Mouse (Mus musculus) forebrain, postnatal 0 days (tissue): ENCODE results near the gene Tmem206. TPM values are rescaled to one million over a fixed set of nuclear protein-coding genes. Genes with fewer than 3 reads are reported as not detected.

ENCODE experiments used
- ATAC-seq: fragments of 200-750 bp; cut with Nextera tagmentation; 2 replicates; pipeline ENCODE4 v1.8.0; 2017; ENCODE audit warnings: mild to moderate bottlenecking, moderate library complexity
- DNase-seq: peaks from one replicate; pipeline ENCODE4 v3.0.0-alpha.2; 2015
- H3K27ac ChIP-seq: fragments of 300-500 bp; sonication (generic); 2 replicates; pipeline ENCODE4 v1.5.1; 2014; ENCODE audit warnings: low read depth, mild to moderate bottlenecking, antibody characterized with exemption, low read length, moderate library complexity, mixed read lengths
- H3K27me3 ChIP-seq: fragments of 300-500 bp; sonication (generic); 2 replicates; pipeline ENCODE4 v1.6.1; 2014; ENCODE audit warnings: mild to moderate bottlenecking, low read length, mixed read lengths; ENCODE audit not compliant: insufficient read depth
- H3K36me3 ChIP-seq: fragments of 300-500 bp; sonication (generic); 2 replicates; pipeline ENCODE4 v1.6.1; 2014; ENCODE audit warnings: mild to moderate bottlenecking, moderate library complexity; ENCODE audit not compliant: insufficient read depth
- H3K4me1 ChIP-seq: fragments of 300-500 bp; sonication (generic); 2 replicates; pipeline ENCODE4 v1.6.1; 2014; ENCODE audit warnings: antibody characterized with exemption; ENCODE audit not compliant: insufficient read depth
- H3K4me2 ChIP-seq: fragments of 300-500 bp; sonication (generic); 2 replicates; pipeline ENCODE4 v1.6.1; 2014; ENCODE audit warnings: low read depth, mild to moderate bottlenecking, moderate library complexity
- H3K4me3 ChIP-seq: fragments of 300-500 bp; sonication (generic); 2 replicates; pipeline ENCODE4 v1.5.1; 2014; ENCODE audit warnings: low read depth, low read length, mixed read lengths
- H3K9ac ChIP-seq: fragments of 300-500 bp; sonication (generic); 2 replicates; pipeline ENCODE4 v1.6.1; 2014; ENCODE audit warnings: mild to moderate bottlenecking
- H3K9me3 ChIP-seq: fragments of 300-500 bp; sonication (generic); 2 replicates; pipeline ENCODE4 v1.6.1; 2016; ENCODE audit warnings: low read length
- CTCF ChIP-seq: sonication (generic); IDR thresholded peaks from 2 replicates; pipeline ENCODE4 v1.5.1; 2016; ENCODE audit warnings: antibody characterized with exemption, control low read depth, low read depth
- WGBS: fragments of 180-500 bp; shearing (Covaris S2); extraction: QIAGEN DNeasy Blood & Tissue Kit; methylation state at CpG from one replicate; pipeline ENCODE4 v1.1.7; 2014; 5-methylcytosine and 5-hydroxymethylcytosine counted together
- polyA plus RNA-seq: library from polyadenylated mRNA; unstranded; fragments of >200 nt; fragmentation: Nextera tagmentation; extraction: Ambion mirVana; gene quantifications from 2 replicates; pipeline ENCODE4 v1.2.1, GENCODE M21; 2015
- total RNA-seq: library from RNA; depleted of rRNA; stranded (reverse); fragments of >200 nt; gene quantifications from 2 replicates; pipeline ENCODE4 v1.2.3, GENCODE M21; 2014

The Tmem206 gene
- total and polyA plus RNA-seq, 2 experiments from 2014 or later, result 28.3 to 30.8 TPM

DNA sequence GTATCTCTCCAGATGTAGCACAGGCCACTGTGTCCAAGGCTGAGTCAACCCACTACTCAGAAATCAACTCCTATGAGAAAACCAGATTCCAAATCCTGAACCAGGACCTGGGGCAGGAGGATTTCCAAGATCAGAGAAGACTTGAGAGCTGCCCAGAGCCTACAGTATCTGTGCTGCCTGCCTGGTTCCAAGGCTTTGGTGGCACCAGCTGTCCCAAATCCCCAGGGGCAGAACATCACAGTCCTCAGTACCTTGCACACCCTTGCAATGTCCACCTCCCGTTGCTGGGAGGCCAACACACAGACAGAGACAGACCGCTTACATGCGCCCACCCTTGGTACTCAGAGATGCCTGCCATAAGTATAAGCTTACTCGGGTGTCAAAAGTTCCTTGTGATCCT is 27.4 kb upstream of the Tmem206 start:
- 88% methylated on average over 4 of the region's 4 CpGs for WGBS
- no peak for DNase-seq

DNA sequence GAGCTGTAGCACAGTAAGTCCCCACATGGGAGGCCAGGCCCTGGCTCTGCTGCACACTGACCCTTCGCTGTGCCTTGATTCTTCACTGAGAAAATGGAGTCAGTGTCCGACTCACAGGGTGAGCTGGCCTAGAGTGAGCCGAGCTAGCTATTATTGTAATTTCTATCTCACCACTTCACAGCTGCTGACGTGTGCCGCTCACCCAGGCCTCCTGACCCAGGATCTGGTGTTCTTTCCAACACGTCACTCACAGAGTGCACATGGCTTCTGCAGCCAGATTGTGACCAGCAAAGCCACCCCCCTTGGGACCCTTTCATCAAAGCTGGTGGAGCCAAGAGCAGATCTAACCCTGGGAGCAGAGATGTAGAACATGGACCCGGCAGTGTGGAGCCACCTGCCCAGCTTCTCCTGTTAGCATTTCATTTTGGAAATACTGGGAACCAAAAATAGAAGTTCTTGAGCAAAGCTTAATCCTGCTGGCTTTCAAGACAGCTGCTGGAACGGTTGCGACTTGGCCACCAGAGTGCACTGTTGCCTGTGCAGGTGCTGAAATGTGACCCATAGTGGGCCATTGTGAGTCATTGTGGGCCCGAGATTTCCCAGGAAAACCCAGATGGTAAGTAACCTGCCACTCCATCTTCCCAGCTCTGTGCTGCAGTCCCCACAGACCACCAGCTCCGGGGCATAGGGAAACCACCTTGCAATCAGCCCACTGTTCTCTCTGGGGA is 26.3 kb upstream of the Tmem206 start:
- H3K27ac ChIP-seq, result no peak overlapping the region
- H3K4me2 ChIP-seq, result no peak overlapping the region
- H3K9ac ChIP-seq, result no peak overlapping the region
- H3K36me3 ChIP-seq, result no peaks in the 10 kb centered on the region
- H3K27me3 ChIP-seq, result no peaks in the 10 kb centered on the region
- peak; percentile 61 for TF ChIP-seq CTCF
- WGBS, result 58% methylated on average over 11 of the region's 11 CpGs
- no peaks in the 10 kb centered on the region for H3K9me3 ChIP-seq
- peak; percentile 42 for ATAC-seq
- H3K4me3 ChIP-seq, result no peak overlapping the region
- no peaks in the 10 kb centered on the region for H3K4me1 ChIP-seq
- peak; percentile 25 for DNase-seq

More for the DNA sequence above, 27.4 kb upstream of the Tmem206 start:
- Histone ChIP-seq H3K4me2 (no peak overlapping the region), H3K27ac (no peak overlapping the region), H3K9ac (no peak overlapping the region), H3K4me1 (no peaks in the 10 kb centered on the region), H3K9me3 (no peaks in the 10 kb centered on the region), H3K27me3 (no peaks in the 10 kb centered on the region), H3K4me3 (no peak overlapping the region), H3K36me3 (no peaks in the 10 kb centered on the region)
- TF ChIP-seq CTCF, result no peak
- ATAC-seq, result no peak

DNA sequence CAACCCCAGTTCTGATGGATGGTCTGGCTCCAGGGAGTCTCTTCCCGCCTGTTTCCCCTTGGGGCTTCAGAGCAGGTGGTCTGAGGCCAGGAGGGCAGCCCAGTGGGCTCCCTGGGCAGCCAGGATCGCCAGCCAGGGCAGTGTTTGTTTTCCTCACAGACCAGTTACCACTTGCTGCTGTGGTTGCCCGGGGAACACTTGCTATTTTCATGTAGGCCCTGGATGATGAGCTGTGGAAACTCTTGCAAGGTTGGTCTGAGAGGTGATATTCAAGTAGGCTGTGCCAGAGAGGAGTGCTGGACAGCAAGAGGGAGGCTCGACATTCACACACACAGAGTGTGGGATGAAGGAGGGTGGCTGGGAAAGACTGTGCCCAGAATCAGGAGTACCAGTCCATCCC is 23.8 kb upstream of the Tmem206 start:
- ATAC-seq (no peak), DNase-seq (no peak)
- H3K9me3 ChIP-seq, result no peaks in the 10 kb centered on the region
- no peak overlapping the region for H3K27ac ChIP-seq
- TF ChIP-seq CTCF, result no peak
- H3K36me3 ChIP-seq, result peaks cover 9% of the 10 kb centered on the region
- H3K9ac ChIP-seq, result no peak overlapping the region
- no peak overlapping the region for H3K4me2 ChIP-seq
- WGBS, result 36% methylated on average over 4 of the region's 4 CpGs
- H3K4me3 ChIP-seq, result no peak overlapping the region
- H3K27me3 ChIP-seq, result no peaks in the 10 kb centered on the region
- H3K4me1 ChIP-seq, result no peaks in the 10 kb centered on the region

DNA sequence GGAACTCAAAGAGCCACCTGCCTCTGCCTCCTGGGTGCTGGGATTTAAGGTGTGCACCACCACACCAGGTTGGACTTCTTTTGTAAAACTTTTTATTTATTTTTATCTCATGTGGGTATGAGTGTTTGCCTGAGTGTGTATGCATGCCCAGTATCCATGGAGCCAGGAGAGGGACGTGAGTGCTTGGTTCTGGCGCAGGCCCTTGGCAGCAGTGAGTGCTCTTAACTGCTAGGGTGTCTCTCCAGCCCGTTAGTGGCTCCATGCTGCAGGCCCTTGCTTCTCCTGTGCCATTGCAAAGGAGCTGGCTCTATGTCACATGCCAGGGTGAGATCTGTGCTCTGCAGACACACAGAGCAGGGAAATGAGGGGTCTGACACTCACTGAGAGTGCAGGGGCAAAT is 22.0 kb upstream of the Tmem206 start:
- TF ChIP-seq CTCF, result no peak
- Histone ChIP-seq H3K9ac (no peak overlapping the region), H3K4me1 (no peaks in the 10 kb centered on the region), H3K27ac (no peak overlapping the region), H3K27me3 (no peaks in the 10 kb centered on the region), H3K4me2 (no peak overlapping the region), H3K9me3 (no peaks in the 10 kb centered on the region), H3K4me3 (no peak overlapping the region), H3K36me3 (peaks cover 12% of the 10 kb centered on the region)
- DNase-seq, result no peak
- no peak for ATAC-seq
- WGBS, result 73% methylated on average over 3 of the region's 3 CpGs

DNA sequence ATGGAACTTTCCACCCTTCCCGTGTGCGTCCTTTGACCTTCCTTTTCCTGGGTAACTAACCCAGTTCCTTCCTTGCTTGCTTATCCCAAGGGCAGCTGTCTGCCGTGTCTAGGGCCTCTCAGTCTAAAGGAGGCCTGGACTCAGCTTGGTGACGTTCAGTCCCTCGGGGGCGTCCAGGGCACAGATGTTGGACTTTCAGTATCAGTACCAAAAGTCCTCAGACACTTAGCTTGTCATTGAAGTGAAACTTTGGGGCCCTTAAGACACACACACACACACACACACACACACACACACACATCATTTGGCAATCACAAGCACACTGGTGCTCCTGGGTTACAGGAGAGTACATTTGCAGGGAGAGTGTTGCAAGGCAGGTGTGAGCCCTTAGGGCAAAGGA is 21.5 kb upstream of the Tmem206 start:
- DNase-seq (no peak), ATAC-seq (no peak)
- TF ChIP-seq CTCF, result no peak
- H3K4me1 ChIP-seq, result no peaks in the 10 kb centered on the region
- H3K27ac ChIP-seq, result no peak overlapping the region
- WGBS, result 70% methylated on average over 6 of the region's 6 CpGs
- H3K9me3 ChIP-seq, result no peaks in the 10 kb centered on the region
- peaks cover 14% of the 10 kb centered on the region for H3K36me3 ChIP-seq
- no peak overlapping the region for H3K4me2 ChIP-seq
- H3K4me3 ChIP-seq, result no peak overlapping the region
- H3K9ac ChIP-seq, result no peak overlapping the region
- H3K27me3 ChIP-seq, result no peaks in the 10 kb centered on the region

DNA sequence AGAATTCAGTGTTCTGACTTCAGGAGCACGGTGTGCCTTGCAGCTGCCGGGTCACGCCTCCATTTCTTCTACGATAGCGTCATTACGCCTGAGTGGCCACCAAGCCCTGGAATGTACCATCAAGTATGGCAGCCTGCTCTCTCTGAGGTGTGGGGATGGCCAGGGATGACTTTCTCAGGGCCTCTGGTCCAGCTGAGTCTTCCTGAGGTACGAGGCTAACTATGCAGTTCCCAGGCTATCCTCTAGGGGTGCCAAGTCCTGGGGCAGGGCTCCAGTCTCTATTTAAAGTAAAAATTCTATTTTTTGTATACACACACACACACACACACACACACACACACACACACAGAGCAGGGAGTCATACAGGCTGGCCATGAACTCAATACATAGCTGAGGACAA is 20.1 kb upstream of the Tmem206 start:
- 61% methylated on average over 7 of the region's 7 CpGs for WGBS
- H3K27me3 ChIP-seq, result no peaks in the 10 kb centered on the region
- H3K4me2 ChIP-seq, result no peak overlapping the region
- no peak overlapping the region for H3K4me3 ChIP-seq
- H3K9me3 ChIP-seq, result no peaks in the 10 kb centered on the region
- no peak overlapping the region for H3K27ac ChIP-seq
- peak; percentile 53 for TF ChIP-seq CTCF
- ATAC-seq (0 out of 2 replicates have a peak, but pooled peaks have one; percentile 14), DNase-seq (no peak)
- H3K36me3 ChIP-seq, result peaks cover 19% of the 10 kb centered on the region
- no peak overlapping the region for H3K9ac ChIP-seq
- H3K4me1 ChIP-seq, result no peaks in the 10 kb centered on the region

DNA sequence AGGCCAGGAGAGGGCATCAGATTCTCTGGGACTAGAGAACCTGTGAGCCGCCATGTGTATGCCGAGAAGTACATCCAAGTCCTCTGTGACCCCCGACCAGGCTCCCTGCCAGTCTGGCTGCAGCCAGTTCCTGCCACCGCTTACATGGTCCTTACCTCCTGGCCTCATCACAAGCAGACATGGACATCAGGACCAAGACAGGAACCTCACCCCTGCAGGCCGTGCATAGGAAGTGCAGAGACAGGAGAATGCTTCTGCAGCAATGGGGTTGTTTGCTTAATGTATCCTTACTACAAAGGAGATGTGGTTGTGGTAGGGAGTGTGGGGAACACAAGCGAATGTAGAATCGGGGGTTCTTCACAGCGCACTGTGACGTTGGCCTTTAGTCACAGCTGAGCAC is 19.4 kb upstream of the Tmem206 start:
- ATAC-seq (no peak), DNase-seq (no peak)
- Histone ChIP-seq H3K27me3 (no peaks in the 10 kb centered on the region), H3K9me3 (no peaks in the 10 kb centered on the region), H3K27ac (no peak overlapping the region), H3K4me1 (no peaks in the 10 kb centered on the region), H3K36me3 (peaks cover 19% of the 10 kb centered on the region), H3K9ac (no peak overlapping the region), H3K4me3 (no peak overlapping the region), H3K4me2 (no peak overlapping the region)
- peak; percentile 35; the same call in 1 of the 2 replicates for TF ChIP-seq CTCF
- WGBS, result 90% methylated on average over 9 of the region's 9 CpGs
